Mouse (Mus musculus): ENCODE measurements around the gene Zfp146. TPM values are rescaled to one million over a fixed set of nuclear protein-coding genes. Genes with fewer than 3 reads are reported as not detected.

Gene Zfp146
- polyA plus RNA-seq, 1 experiment: 15.8 TPM

DNA sequence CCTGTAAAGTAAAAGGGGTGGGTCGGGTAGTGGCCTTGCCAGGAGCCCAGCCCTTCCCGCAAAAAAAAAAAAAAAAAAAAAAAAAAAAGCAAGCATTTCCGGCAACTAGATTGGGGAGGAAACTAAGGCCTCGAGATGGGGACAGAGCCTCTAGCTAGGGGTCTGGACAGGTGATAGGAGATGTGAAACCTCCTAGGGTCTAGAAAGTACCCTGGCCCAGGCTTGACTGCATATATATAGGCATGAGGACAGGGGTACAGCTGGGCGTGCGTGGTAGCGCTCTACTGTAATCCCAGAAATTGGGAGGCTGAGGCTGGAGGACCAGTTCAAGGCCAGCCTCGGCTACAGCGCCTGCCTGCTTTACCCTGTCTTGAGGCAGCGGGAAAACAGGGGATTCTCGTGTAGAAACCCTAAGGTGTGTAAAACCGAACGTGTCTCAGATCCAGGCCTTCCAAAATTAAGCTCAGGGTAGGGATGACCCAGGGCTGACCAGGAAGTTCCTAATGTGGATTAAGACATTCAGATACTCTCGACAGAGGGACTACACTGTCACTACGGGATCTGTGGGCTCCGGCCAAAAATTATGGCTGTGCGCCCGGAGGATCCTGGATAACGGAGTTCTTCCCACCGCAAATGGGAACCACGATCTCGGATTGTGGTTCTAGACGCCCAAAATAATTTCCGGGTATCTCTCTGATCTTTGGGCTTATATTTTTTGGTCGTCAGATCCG, 24.7 kb upstream of the Zfp146 start:
- no peak for TF ChIP-seq CTCF (IDR thresholded peaks at IDR 0.05; ENCODE audit: control insufficient read depth, insufficient read depth, insufficient read length)
- no peak for TF ChIP-seq MAX (IDR thresholded peaks at IDR 0.05)
- TF ChIP-seq USF1 (IDR thresholded peaks at IDR 0.05; ENCODE audit: low read depth): no peak
- TF ChIP-seq MYOG (IDR thresholded peaks at IDR 0.05; ENCODE audit: control insufficient read depth, extremely low read depth, insufficient read length): no peak
- no peak for TF ChIP-seq FOSL1 (IDR thresholded peaks at IDR 0.05; ENCODE audit: insufficient read depth, low read length, poor library complexity, severe bottlenecking)
- no peak for TF ChIP-seq MYOD1 (IDR thresholded peaks at IDR 0.05; ENCODE audit: control insufficient read depth, insufficient read length, low read depth)
- Histone ChIP-seq H3K79me3 (ENCODE audit: low read depth) (peaks cover 20% of the 10 kb centered on the region), H3ac (ENCODE audit: control insufficient read depth, insufficient read length, low read depth) (peak overlapping the region; percentile 82), H3K36me3 (ENCODE audit: control insufficient read depth, insufficient read depth) (peaks cover 24% of the 10 kb centered on the region), H3K27me3 (ENCODE audit: control insufficient read depth, insufficient read depth, insufficient read length) (no peaks in the 10 kb centered on the region), H3K4me3 (ENCODE audit: insufficient read depth, poor library complexity, severe bottlenecking) (peak overlapping the region; percentile 79), H3K79me2 (ENCODE audit: control insufficient read depth, insufficient read depth) (peaks cover 32% of the 10 kb centered on the region)

DNA sequence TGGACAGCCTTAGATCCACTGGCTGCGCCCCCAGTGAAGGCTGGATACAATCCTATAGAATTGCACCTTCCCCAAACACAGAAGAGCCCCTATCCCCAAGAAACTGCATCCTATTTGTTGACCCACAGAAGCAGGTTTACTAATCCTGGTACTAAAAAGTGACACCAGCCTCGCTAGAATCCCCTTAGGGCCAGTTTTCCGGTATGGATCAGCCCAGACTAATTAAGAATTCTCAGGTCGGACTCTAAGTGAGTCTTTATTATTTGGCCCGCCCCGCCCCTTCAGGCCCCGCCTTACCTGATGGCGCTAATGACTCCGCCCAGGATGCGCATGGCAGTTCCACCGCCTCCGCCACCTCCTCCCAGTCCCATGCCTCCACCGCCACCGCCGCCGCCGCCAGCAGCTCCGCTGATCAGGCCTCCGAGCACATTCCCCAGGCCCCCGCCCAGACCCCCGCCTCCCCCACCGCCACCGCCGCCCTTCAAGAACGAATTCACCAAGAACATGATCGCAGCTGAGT, 24.1 kb upstream of the Zfp146 start:
- H3K27me3 ChIP-seq (ENCODE audit: control insufficient read depth, insufficient read depth, insufficient read length): no peaks in the 10 kb centered on the region
- peaks cover 20% of the 10 kb centered on the region for H3K79me3 ChIP-seq (ENCODE audit: low read depth)
- peak overlapping the region; percentile 20 for H3ac ChIP-seq (ENCODE audit: control insufficient read depth, insufficient read length, low read depth)
- H3K4me3 ChIP-seq (ENCODE audit: insufficient read depth, poor library complexity, severe bottlenecking): peak overlapping the region; percentile 79
- TF ChIP-seq CTCF (IDR thresholded peaks at IDR 0.05; ENCODE audit: control insufficient read depth, insufficient read depth, insufficient read length) (no peak), FOSL1 (IDR thresholded peaks at IDR 0.05; ENCODE audit: insufficient read depth, low read length, poor library complexity, severe bottlenecking) (no peak), CEBPB (IDR thresholded peaks at IDR 0.05; ENCODE audit: low read depth) (no peak), MYOD1 (IDR thresholded peaks at IDR 0.05; ENCODE audit: control insufficient read depth, insufficient read length, low read depth) (no peak), USF1 (IDR thresholded peaks at IDR 0.05; ENCODE audit: low read depth) (no peak), MYOG (IDR thresholded peaks at IDR 0.05; ENCODE audit: control insufficient read depth, extremely low read depth, insufficient read length) (no peak), MAX (IDR thresholded peaks at IDR 0.05) (no peak)
- peaks cover 30% of the 10 kb centered on the region for H3K36me3 ChIP-seq (ENCODE audit: control insufficient read depth, insufficient read depth)
- H3K79me2 ChIP-seq (ENCODE audit: control insufficient read depth, insufficient read depth): peaks cover 32% of the 10 kb centered on the region

DNA sequence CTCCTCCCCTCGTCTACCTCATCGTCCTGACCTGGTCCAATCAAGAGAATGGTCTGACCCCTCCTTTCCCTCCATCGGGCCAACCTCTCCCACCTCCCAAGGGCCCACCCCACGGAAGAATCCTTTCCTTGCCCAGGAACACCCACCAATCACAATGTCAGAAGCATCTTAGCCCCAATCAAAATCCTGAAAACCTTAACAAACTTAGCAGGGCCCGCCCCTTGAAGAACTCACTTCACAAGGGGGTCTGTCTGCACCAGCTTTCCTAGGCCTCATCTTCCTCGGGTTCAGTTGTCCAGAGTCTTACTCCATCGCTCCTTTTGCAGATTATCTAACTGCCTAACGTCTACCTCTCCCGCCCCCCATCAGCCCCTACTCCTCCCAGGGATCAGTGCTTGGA, 23.5 kb upstream of the Zfp146 start:
- H3K27me3 ChIP-seq (ENCODE audit: control insufficient read depth, insufficient read depth, insufficient read length): no peaks in the 10 kb centered on the region
- no peak overlapping the region for H3ac ChIP-seq (ENCODE audit: control insufficient read depth, insufficient read length, low read depth)
- peaks cover 32% of the 10 kb centered on the region for H3K79me2 ChIP-seq (ENCODE audit: control insufficient read depth, insufficient read depth)
- H3K4me3 ChIP-seq (ENCODE audit: insufficient read depth, poor library complexity, severe bottlenecking): peak overlapping the region; percentile 79
- TF ChIP-seq MAX (IDR thresholded peaks at IDR 0.05): no peak
- TF ChIP-seq CEBPB (IDR thresholded peaks at IDR 0.05; ENCODE audit: low read depth): no peak
- TF ChIP-seq MYOD1 (IDR thresholded peaks at IDR 0.05; ENCODE audit: control insufficient read depth, insufficient read length, low read depth): no peak
- no peak for TF ChIP-seq MYOG (IDR thresholded peaks at IDR 0.05; ENCODE audit: control insufficient read depth, extremely low read depth, insufficient read length)
- TF ChIP-seq CTCF (IDR thresholded peaks at IDR 0.05; ENCODE audit: control insufficient read depth, insufficient read depth, insufficient read length): no peak
- TF ChIP-seq FOSL1 (IDR thresholded peaks at IDR 0.05; ENCODE audit: insufficient read depth, low read length, poor library complexity, severe bottlenecking): no peak
- TF ChIP-seq USF1 (IDR thresholded peaks at IDR 0.05; ENCODE audit: low read depth): no peak
- H3K79me3 ChIP-seq (ENCODE audit: low read depth): peaks cover 20% of the 10 kb centered on the region
- peaks cover 35% of the 10 kb centered on the region for H3K36me3 ChIP-seq (ENCODE audit: control insufficient read depth, insufficient read depth)

DNA sequence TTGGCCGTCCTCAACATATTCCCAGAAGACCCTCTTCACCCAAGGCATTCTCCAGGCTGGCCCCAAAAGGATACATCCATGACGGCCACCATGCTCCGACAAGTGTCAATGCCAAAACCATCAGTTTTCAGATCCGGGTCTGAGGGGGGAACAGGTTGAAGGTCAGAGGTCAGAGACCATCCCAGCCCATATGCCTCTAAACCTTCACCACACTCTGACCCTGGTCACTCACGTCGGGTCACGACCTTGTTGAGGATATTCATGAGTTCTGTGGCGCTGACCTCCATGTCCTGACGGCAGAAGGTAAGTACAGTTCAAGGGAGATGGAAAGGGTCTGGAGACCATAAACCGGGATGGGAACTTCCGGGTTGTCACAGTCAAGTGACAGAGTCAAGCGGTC, 22.5 kb upstream of the Zfp146 start:
- no peak overlapping the region for H3K4me3 ChIP-seq (ENCODE audit: insufficient read depth, poor library complexity, severe bottlenecking)
- H3K79me2 ChIP-seq (ENCODE audit: control insufficient read depth, insufficient read depth): peaks cover 32% of the 10 kb centered on the region
- no peak for TF ChIP-seq USF1 (IDR thresholded peaks at IDR 0.05; ENCODE audit: low read depth)
- TF ChIP-seq CEBPB (IDR thresholded peaks at IDR 0.05; ENCODE audit: low read depth): no peak
- no peak for TF ChIP-seq MYOD1 (IDR thresholded peaks at IDR 0.05; ENCODE audit: control insufficient read depth, insufficient read length, low read depth)
- TF ChIP-seq CTCF (IDR thresholded peaks at IDR 0.05; ENCODE audit: control insufficient read depth, insufficient read depth, insufficient read length): no peak
- TF ChIP-seq MYOG (IDR thresholded peaks at IDR 0.05; ENCODE audit: control insufficient read depth, extremely low read depth, insufficient read length): no peak
- peaks cover 20% of the 10 kb centered on the region for H3K79me3 ChIP-seq (ENCODE audit: low read depth)
- H3K36me3 ChIP-seq (ENCODE audit: control insufficient read depth, insufficient read depth): peaks cover 43% of the 10 kb centered on the region
- H3ac ChIP-seq (ENCODE audit: control insufficient read depth, insufficient read length, low read depth): no peak overlapping the region
- H3K27me3 ChIP-seq (ENCODE audit: control insufficient read depth, insufficient read depth, insufficient read length): no peaks in the 10 kb centered on the region

GRCm38 (mm10) chr7:30189116-30189491, 19.6 kb upstream of the Zfp146 start:
- Histone ChIP-seq H3ac (ENCODE audit: control insufficient read depth, insufficient read length, low read depth) (no peak overlapping the region), H3K79me3 (ENCODE audit: low read depth) (peaks cover 16% of the 10 kb centered on the region), H3K27me3 (ENCODE audit: control insufficient read depth, insufficient read depth, insufficient read length) (no peaks in the 10 kb centered on the region), H3K79me2 (ENCODE audit: control insufficient read depth, insufficient read depth) (peaks cover 24% of the 10 kb centered on the region), H3K36me3 (ENCODE audit: control insufficient read depth, insufficient read depth) (peaks cover 56% of the 10 kb centered on the region), H3K4me3 (ENCODE audit: insufficient read depth, poor library complexity, severe bottlenecking) (no peak overlapping the region)
- no peak for TF ChIP-seq CTCF (IDR thresholded peaks at IDR 0.05; ENCODE audit: control insufficient read depth, insufficient read depth, insufficient read length)
- no peak for TF ChIP-seq USF1 (IDR thresholded peaks at IDR 0.05; ENCODE audit: low read depth)
- TF ChIP-seq MAX (IDR thresholded peaks at IDR 0.05): no peak
- no peak for TF ChIP-seq MYOD1 (IDR thresholded peaks at IDR 0.05; ENCODE audit: control insufficient read depth, insufficient read length, low read depth)
- no peak for TF ChIP-seq CEBPB (IDR thresholded peaks at IDR 0.05; ENCODE audit: low read depth)
- no peak for TF ChIP-seq MYOG (IDR thresholded peaks at IDR 0.05; ENCODE audit: control insufficient read depth, extremely low read depth, insufficient read length)
- no peak for TF ChIP-seq FOSL1 (IDR thresholded peaks at IDR 0.05; ENCODE audit: insufficient read depth, low read length, poor library complexity, severe bottlenecking)
